Mouse (Mus musculus): ENCODE data around the gene Lman2.

GRCm38 (mm10) chr13:55391626-55392029 is 29.0 kb upstream of the Lman2 start:
- TF ChIP-seq POLR2A (IDR thresholded peaks at IDR 0.05; ENCODE audit: insufficient read depth, low read length) (no peak), CTCF (IDR thresholded peaks at IDR 0.05; ENCODE audit: low read depth, low read length) (no peak), EP300 (IDR thresholded peaks at IDR 0.05; ENCODE audit: insufficient read depth, low read depth, low read length) (no peak)
